Mouse (Mus musculus) activated CD4-positive, CD25-positive, alpha-beta regulatory T cell, adult 4 months (primary cell): ENCODE measurements around the gene Polr3a. TPM values are rescaled to one million over a fixed set of nuclear protein-coding genes. Genes with fewer than 3 reads are reported as not detected.

Experiments used
- ATAC-seq: one replicate; pipeline ENCODE4 v1.8.0; 2017
- polyA plus RNA-seq, 2 experiments: library from polyadenylated mRNA; unstranded; fragments of 100-300 nt; shearing (Covaris generic); gene quantifications; one replicate each; pipeline ENCODE4 v1.2.1; 2017

Gene Polr3a
- 10 to 100 TPM; 13.7 to 15.9 TPM for polyA plus RNA-seq

- ATAC-seq: peak; percentile 59
These were observed at the start of gene Polr3a, which contains the start of gene Rps24 for GRCm38 (mm10) chr14:24486773-24487227. Gene Polr3a, minus strand, starts transcription at chr14:24487058. Gene Rps24, plus strand, starts transcription at chr14:24487125.

DNA sequence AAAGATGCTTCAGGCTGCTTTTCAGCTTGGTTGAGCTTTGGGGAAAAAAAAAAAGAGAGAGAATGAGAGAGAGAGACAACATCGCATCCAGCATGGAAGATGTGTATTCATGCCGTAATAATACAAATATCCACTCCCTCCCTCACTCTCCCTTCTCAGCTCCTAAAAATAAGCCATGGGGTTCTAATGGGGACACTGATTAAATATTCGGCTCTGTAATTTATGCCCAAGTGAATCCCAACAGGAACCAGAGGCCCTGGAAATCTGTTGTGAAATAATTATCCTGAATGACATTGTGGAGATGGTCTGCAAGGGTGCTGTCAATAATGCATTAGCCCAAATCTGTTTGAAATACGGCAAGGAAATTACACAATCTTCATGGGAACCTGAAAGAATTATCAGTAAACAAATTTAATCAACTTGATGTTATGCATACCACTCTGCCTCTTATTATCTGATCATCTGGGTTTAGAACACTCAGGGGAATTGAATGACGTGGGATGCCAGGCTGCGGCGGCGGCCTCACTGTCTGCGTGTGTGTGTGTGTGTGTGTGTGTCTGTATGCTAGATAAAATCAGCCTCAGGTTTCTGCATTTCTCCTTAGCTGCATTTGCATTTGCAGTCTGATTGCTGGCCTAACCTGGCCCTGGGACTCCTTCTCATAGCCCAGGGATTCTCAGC, 48.1 kb upstream of the Polr3a start:
- ATAC-seq: no peak

DNA sequence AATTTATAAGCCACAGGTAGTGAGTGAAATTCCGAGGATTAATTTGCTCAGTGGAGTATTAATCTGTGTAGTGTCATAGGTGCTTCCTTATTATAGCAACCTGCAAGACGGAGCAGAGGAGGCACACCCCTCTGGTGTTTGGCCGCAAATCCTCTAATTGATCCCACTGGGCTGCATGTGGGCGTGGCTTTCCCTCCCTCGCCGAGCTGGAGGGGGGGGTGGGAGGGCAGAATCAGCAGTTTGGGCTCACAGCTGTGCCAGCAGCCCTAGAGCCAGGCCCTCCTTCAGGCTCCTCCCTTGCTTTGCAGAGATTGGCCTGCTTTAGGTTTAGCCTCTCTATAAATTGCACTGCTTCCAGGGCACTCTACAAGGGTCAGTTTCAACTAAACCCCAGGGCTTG, 43.4 kb upstream of the Polr3a start:
- ATAC-seq: no peak

GRCm38 (mm10) chr14:24526440-24526839, 39.6 kb upstream of the Polr3a start:
- no peak for ATAC-seq

DNA sequence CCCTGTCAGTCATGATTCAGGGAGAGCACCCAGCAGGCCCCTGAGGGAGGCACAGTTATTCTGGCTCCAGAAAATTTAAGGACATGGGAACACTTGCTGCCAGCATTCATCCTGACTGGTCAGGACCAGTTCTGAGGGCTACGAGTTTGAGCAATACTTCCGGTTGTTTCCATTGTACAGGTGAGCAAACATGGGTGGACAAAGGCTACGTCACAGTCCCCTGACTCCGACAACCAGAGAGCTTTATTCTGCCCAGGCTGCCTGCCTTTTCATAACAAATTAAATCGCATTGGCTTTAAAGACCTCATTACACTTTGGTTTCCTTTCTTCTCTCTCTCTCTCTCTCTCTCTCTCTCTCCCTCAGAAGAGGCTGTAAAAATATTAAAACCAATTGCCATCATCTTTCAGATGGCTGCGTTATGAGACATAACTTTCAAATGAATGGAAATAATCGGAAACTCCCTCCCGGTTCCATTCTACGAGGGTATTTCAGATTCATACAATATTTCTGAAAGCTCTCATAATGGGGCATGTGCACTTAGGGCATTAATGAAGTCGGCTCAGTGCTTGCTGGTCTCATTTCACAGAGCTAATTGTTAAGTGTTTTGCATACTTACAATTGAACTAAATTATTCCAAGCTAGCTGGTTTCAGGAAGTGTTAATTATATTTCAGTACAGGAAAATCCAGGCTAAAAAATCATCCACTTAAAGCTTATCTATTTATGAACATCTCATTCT, 39.0 kb upstream of the Polr3a start:
- ATAC-seq: no peak

DNA sequence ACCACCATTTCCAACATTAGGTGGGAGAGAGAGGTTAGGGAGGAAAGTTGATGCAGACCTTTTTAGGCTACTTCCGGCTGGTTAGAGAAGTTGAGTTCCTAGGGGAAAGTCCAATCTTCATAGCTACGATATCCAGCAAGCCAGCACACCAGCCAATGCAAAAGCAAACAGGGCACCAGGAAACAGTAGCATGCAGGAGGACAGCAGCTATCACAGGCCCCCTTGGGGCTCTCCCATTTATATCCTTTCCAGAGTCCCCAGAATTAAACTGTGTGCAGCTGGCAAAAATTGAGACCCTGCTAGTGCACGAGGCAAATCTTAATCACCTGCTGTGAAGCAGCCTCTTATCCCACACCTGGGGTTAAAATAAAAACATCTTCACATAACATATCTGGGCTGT, 38.3 kb upstream of the Polr3a start:
- ATAC-seq: no peak

DNA sequence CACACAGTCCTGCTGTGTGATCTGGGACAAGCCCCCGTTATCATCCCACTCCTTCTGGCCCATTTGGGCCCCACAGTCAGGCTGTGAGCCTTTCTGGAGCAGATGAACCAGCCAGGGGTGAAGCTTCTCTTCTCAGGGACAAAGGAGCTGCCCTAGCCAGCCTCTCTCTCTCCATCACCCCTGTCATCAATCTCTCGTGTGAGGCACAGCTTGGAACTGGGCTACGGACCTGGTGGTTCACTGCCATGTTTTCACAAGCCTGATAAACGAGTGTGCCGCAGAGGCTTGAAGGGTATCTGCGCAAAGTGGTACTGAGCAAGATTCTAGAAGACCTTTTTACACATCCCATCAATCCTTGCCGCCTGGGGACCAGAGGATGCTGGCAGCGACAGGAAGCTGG, 34.7 kb upstream of the Polr3a start:
- no peak for ATAC-seq

DNA sequence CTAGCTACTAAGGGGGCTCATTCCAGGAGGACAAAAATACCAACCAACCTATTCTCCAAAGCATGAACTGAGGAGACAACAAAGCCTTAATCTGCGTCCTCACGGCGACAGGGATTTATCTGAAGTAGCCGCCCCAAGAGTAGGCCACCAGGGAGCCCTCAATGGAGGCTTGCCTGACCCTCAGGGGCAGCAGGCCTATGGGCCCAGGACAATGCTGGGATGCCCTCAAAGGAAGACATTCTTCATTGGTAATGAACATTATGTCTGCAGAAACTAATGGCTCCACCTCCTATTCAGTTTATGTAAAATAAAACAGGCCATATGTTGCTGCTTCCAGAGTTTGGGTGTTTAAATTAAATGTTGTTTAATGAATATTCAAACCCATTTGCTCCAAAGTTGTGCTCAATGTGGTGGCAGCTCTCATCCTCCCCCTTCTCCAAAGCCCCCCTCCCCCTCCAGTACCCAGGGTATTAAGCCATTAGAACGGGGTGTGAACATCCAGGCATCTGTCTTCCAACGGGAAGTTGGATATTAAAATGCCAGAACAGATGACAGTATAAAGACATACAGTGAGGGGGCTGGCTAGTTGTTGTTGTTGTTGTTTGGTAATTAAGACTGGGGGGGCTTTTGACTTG, 25.8 kb upstream of the Polr3a start:
- ATAC-seq: no peak

GRCm38 (mm10) chr14:24510679-24511078, 23.8 kb upstream of the Polr3a start:
- no peak for ATAC-seq

DNA sequence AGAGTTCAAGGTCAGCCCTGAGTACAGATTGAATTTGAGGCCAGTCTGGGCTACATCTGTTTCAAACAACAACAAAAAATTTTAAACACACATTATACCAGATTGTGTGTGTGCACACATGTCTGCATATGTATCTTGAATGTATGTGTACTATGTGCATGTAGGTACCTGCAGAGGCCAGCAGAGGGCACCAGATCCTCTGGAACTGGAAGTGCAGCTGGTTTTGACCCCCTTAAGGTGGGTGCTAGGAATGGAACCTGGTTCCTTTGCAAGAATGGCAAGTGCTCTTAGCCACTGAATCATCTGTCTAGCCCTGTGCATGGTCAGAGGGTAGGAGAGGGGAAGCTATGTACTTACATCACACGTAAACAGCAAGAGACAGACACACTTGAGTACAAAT, 23.4 kb upstream of the Polr3a start:
- ATAC-seq: no peak

DNA sequence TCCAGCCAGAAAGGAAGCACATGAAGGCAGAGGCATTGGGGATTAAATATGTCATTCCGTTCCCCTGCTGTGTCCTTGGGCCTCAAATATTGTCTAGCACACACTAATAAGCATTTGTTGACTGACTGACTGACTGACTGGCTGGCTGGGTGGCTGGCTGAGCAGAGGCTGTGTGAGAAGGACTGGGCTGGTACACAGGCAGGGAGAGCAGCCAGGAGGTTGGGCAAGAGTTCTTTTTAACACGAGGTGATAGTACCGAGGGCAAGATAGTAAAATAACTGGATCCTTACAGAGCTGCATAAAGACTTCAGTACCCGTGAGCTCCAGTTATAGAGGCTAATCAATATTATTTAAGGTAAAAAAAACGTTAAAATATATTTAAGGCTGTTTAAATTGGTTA, 22.7 kb upstream of the Polr3a start:
- ATAC-seq: no peak

GRCm38 (mm10) chr14:24508070-24508773, 21.4 kb upstream of the Polr3a start:
- ATAC-seq: no peak

- no peak for ATAC-seq
These were observed 20.7 kb upstream of the Polr3a start for GRCm38 (mm10) chr14:24507452-24508069.

DNA sequence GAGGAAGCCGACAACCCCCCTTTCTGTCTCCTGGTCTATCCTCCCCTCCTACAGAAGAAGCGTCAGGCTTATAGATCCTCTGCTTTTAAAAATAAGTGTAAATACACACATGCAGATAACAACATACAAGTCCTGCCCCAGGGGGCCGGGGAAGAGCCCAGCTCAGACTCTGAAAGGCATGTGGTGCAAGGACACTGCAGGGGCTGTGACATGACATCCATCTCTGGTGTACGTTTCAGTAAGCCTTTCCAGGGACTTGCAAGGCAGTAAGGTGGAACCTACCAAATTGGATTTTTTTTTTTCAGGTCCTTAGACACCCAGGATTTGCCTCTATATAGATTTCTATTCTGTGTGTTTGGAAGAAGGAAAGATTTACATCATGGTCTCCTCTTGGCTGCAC, 14.4 kb upstream of the Polr3a start:
- ATAC-seq: no peak

GRCm38 (mm10) chr14:24500845-24501186, 14.0 kb upstream of the Polr3a start:
- ATAC-seq: no peak

GRCm38 (mm10) chr14:24500091-24500844, 13.4 kb upstream of the Polr3a start:
- peak; percentile 46 for ATAC-seq

DNA sequence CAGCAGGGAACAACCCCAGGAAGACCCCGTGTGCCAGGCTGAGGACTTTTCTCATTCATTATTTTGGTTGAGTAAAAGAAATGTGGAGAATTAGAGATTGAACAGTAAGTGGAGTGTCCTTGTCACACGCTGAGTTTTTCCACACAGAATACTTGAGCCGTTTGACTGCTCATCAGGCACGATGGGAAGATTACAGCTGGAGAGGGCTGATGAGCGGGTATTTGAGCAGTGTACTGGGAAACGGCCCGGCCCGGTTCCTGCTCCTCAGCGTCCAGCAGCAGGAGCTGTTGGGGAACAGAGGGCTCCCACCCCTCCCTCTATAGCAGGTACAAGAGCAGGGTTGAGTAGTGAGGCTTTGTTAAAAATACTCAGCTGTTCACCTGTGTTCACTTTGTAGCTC, 12.6 kb upstream of the Polr3a start:
- ATAC-seq: no peak

GRCm38 (mm10) chr14:24498561-24499255, 11.8 kb upstream of the Polr3a start:
- ATAC-seq: no peak

DNA sequence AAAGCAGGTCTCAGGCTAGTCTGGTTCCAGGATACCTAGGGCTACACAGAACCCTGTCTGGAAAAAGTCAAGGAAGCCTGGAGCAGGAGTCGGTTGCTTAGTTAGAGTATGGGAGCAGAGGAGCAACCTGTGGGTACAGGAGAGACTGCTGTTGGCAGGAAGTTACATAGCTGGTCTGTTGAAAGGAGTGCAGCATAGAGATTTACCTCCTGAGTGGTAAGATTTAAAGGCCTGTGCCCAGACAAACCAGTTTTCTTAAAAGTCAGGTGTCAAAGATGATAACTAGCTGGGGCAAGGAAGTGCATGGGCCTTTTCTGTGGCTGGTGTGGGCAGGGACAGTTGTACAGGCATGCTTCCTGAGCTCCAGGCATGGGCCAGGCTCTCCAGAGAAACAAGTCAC, 10.6 kb upstream of the Polr3a start:
- no peak for ATAC-seq

GRCm38 (mm10) chr14:24496507-24496906, 9.6 kb upstream of the Polr3a start:
- ATAC-seq: no peak

DNA sequence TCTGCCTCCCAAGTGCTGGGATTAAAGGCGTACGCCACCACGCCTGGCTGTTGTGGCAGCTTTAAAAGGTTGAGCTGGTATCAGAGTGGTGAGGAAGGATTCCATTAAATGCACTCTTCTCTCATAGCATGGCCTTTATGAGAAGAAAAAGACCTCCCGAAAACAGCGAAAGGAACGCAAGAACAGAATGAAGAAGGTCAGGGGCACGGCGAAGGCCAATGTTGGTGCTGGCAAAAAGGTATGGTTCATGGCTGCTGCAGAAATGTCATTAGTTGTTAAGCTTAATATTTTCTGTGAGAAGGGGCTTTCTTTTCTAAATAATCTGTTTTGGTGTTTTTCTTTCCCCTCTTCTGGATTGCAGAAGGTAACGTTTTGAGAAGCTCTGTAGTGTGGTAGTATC, 6.4 kb upstream of the Polr3a start:
- ATAC-seq: no peak
